Mouse (Mus musculus) layer of hippocampus, adult 11-12 months (tissue): ENCODE data around the gene Rfx7.
A peak's percentile ranks its signal among the peaks of the same experiment; 100 is the strongest.
"Not testable (repeated sequence)": the region's sequence is repeated elsewhere in the genome, so short reads cannot be mapped to it uniquely, and the experiment has no call there.

ENCODE experiments used
- DNase-seq: peaks from one replicate; pipeline ENCODE4 v3.0.0; 2022; ENCODE audit warnings: low spot score

Rfx7 gene

DNA sequence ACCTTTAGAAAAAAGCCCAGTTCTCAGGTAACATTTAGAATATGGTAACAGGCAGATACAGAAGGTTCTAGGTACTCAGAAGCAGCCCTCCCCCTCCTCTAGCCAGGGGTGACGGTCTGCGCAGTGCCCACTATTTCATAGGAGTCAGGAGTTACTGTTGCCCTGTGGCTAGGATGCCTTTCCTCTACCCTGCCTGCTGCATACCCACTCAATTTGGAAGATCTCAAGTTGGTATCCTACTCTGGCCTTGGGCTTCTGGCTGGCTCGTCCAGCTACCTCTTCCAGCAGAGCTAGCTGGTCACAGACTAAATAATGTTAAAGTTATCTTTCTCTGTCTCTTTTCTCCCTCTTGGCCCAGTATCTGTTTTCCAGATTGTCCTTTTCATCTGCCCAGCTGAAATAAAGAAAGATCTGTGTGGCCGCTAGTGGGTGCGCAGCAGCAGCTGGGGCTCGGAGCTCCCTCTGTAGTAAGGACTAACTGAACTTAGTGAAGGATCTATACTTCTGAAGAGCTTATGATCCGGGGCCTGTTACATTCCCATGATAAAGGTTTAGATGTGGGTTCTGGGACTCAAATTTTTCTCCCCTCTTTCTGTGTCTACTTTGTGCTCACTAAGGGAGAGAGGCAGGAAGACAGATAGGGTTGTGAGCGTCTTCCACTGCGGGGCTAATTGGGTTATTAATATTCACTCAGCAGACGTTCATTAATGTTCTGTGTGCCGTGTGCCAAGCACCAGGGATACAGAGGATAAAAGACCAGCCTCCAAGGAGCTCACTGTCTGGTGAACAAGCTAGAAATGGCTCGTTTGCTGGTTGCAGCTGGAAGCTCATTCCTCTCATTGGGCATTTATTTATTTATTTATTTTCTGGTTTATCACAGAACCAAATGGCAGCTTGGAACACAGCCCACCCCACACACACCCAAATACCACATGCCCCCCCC, 132.6 kb downstream of the Rfx7 start:
- DNase-seq, result peak; percentile 37

DNA sequence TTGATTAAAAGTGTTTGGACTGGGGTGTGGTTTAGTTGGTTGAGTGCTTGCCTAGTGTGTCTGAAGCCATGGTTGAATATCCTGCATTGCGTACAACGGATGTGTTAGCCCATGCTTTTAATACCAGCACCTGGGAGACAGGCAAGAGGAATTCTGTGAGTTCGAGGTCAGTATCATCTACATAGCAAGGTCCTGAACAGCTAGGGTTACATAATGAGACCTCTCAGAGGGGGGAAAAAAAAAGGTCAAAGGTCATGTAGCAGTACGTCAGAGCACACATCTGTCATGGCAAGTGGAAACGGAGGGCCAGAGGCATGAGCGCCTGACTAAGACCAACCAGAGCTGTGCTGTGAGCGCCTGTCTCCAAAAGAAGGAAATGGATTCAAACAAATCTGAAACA, 133.5 kb downstream of the Rfx7 start:
- DNase-seq, result no peak

DNA sequence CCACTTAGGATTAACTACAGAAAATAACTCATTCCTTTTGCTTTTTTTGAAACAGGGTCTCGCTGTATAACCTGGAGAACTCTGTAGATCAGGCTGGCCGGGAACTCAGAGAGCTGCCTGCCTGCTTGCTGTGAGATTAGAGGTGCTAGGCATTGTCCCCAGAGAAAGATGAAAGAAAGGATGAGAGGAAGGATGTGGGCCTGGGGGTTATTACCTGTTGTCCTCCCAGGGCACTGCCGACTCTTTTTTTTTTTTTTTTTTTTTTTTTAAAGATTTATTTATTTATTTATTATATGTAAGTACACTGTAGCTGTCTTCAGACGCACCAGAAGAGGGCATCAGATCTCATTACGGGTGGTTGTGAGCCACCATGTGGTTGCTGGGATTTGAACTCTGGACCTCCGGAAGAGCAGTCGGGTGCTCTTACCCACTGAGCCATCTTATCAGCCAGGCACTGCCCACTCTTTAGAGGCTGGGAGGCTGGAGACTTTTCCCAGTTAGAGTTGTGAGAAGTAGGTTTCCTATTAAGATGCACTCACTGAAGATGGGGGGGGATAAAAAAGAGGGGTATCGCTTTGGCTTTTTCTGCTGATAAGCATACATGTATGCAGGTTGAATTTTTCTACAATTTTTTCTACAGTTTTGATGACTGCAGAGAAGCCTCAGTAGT, 134.4 kb downstream of the Rfx7 start:
- DNase-seq, result not testable (repeated sequence)

DNA sequence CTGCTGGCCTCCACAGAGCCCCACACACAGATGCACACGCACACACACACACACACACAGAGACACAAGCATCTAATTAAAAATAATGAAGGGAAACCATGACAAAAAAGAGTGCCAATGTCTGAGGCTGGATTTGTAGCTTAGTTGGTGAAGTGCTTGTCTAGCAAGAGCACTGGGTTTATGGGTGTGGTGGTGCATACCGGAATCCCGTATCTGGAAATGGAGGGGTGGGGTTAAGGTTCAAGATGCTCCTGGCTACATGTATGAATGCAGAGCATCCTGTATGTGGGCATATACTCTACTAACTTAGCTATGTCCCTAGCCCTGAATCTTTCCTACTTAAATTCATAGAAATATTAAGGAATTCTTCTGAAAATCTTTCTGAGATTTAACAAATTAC, 135.1 kb downstream of the Rfx7 start:
- DNase-seq, result no peak

DNA sequence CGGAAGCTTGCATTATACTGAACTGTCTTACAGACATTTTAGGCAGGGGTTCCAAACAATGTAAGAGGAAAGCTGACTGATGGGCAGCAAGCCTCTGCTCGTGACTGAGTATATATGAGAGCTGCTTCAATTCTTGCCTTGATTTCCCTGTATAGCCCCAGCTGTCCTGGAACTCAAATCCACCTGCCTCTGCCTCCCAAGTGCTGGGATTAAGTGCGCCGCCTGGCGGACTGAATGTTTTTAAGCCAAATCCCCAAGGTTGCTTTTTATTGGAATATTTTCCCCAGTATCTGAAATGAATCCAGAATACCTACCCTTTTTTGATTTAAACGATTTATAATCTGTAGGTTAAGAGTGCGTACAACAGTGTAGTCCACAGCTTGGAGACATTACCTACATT, 137.3 kb downstream of the Rfx7 start:
- DNase-seq, result no peak

DNA sequence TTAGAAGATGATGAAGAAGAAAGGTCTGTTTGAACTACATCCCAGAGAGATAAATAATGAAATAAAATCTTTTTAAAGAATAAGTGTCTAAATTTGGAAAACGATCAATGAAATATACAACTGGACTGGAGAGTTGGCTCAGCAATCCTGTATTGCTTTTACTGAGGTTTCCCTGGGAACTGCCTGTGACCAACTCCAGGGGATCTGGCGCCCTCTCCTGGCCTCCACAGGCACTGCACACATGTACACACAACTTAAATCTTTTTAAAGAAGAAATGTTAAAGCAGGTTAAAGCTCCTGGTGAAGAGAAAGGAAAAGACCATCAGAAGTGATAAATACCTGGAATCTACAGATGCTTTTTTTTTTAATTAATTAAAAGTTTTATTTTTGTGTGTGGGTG, 140.3 kb downstream of the Rfx7 start:
- peak; percentile 84 for DNase-seq
